Mouse (Mus musculus): ENCODE measurements around the gene Frmd4a.

DNA sequence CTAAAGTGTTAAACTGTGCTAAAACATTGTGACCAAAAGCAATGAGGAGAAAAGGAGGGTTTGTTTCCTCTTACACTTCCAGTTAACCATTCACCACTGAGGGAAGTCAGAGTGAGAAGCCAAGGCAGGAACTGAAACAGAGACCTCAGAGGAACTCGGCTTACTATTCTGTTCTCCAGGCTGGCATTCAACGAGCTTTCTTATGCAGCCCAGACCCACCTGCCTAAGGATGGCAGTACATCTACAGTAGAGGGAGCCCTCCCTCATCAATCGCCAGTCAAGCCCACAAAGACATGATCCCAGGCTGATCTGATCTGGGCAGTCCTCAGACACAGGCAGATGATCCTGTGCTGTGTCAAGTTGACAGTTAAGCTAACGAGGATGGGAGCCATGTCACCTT, 555.9 kb downstream of the Frmd4a start:
- TF ChIP-seq CTCF (conservative IDR thresholded peaks at IDR 0.05; ENCODE audit: low read length), result peak; percentile 15; the same call in 1 of the 2 replicates
- TF ChIP-seq POU5F1 (IDR thresholded peaks at IDR 0.05; ENCODE audit: borderline replicate concordance, low read length), result no peak
- no peak for TF ChIP-seq NANOG (IDR thresholded peaks at IDR 0.05; ENCODE audit: borderline replicate concordance, low read length)
